Mouse (Mus musculus): ENCODE results near the gene Gbx2. TPM values are rescaled to one million over a fixed set of nuclear protein-coding genes. Genes with fewer than 3 reads are reported as not detected.

Gbx2 gene
- 0.12 and 0.27 TPM in 2 replicates for polyA plus RNA-seq (2014; fragmentation: Nextera tagmentation; extraction: Ambion mirVana)

DNA sequence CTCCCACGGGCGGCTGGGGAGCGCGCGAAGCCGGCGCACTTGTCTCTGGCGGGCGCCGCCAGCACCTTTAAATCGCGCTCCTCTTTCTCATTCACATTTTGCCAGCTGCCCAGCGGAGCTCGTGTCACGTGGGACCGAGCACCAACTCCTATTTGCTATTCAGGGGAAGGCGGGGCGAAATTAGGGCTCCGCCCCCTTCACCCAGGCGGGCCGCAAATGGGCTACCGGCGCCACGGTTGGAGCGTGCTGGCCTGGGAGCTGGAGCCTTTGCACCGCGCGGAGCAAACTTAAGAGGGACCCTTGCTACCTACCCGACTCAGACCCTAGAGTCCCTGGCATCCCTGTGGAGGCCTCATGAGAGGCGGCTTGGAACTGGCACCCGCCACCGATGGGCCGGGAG lies at the start of gene Gbx2:
Gene Gbx2 (minus strand): TSS at position 60 of the 400 bp plus-strand sequence.
- Histone ChIP-seq H3K27ac (replicated peaks in 1 of 2; ENCODE audit: control insufficient read depth in 1 of 2, insufficient read depth in 1 of 2, low read depth in 2 of 2, low read length in 2 of 2) (no peak within 1 kb of the TSS; a peak in 1 of 4 replicates), H3K27me3 (ENCODE audit: control insufficient read depth, insufficient read depth, low read length) (peaks cover 100% of the 10 kb centered on the region), H3K36me3 (ENCODE audit: control insufficient read depth, insufficient read depth, low read length) (no peaks in the 10 kb centered on the region), H3K9ac (ENCODE audit: low read length) (no peak within 1 kb of the TSS), H3K4me1 (ENCODE audit: control insufficient read depth in 2 of 2, insufficient read depth in 2 of 2, low read length in 2 of 2) (peaks cover 4 to 30% of the 10 kb centered on the region in 2 experiments; a peak in 3 of 4 replicates), H3K9me3 (ENCODE audit: control insufficient read depth, low read length) (no peaks in the 10 kb centered on the region), H3K4me3 (ENCODE audit: control insufficient read depth in 1 of 2, insufficient read depth in 1 of 2, low read depth in 1 of 2, low read length in 2 of 2) (peak within 1 kb of the TSS; percentile 49 to 51), H3K4me2 (ENCODE audit: low read length) (peak within 1 kb of the TSS; percentile 82)
- ATAC-seq (ENCODE audit: insufficient number of reproducible peaks, insufficient read depth, low FRiP score, low read depth): peak; percentile 55
- WGBS: 2% methylated on average over 33 of the region's 33 CpGs

DNA sequence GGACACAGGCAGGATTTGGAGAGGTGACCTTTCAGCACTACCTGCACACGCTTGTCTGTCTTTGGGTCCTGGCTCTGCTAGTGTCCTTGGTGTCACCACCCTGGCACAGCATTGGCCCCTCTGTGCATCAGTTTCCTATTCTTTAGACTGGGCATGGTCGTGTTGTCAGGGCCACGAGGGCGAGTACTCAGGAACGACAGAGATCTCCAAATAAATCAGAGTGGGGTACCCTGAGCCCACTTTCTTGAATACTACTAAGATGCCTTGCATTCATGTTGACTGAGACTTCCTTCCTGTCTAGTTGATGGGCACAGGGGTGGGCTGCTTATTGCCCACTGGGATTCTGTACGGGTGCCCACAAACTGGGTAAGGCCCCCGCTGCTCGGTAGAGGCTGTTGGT lies 46.3 kb upstream of the Gbx2 start:
- no peaks in the 10 kb centered on the region for H3K9me3 ChIP-seq (ENCODE audit: control insufficient read depth, low read length)
- H3K4me2 ChIP-seq (ENCODE audit: low read length): no peak overlapping the region
- no peak overlapping the region for H3K4me3 ChIP-seq (ENCODE audit: control insufficient read depth in 1 of 2, insufficient read depth in 1 of 2, low read depth in 1 of 2, low read length in 2 of 2)
- H3K9ac ChIP-seq (ENCODE audit: low read length): no peak overlapping the region
- no peak for ATAC-seq (ENCODE audit: insufficient number of reproducible peaks, insufficient read depth, low FRiP score, low read depth)
- H3K27me3 ChIP-seq (ENCODE audit: control insufficient read depth, insufficient read depth, low read length): no peaks in the 10 kb centered on the region
- H3K27ac ChIP-seq (replicated peaks in 1 of 2; ENCODE audit: control insufficient read depth in 1 of 2, insufficient read depth in 1 of 2, low read depth in 2 of 2, low read length in 2 of 2): no peak overlapping the region
- 87% methylated on average over 8 of the region's 8 CpGs for WGBS
- no peaks in the 10 kb centered on the region for H3K36me3 ChIP-seq (ENCODE audit: control insufficient read depth, insufficient read depth, low read length)
- H3K4me1 ChIP-seq (ENCODE audit: control insufficient read depth in 2 of 2, insufficient read depth in 2 of 2, low read length in 2 of 2): 0 out of 4 replicates have a peak, but pooled peaks cover 0 to 5% of the 10 kb centered on the region in 2 experiments

DNA sequence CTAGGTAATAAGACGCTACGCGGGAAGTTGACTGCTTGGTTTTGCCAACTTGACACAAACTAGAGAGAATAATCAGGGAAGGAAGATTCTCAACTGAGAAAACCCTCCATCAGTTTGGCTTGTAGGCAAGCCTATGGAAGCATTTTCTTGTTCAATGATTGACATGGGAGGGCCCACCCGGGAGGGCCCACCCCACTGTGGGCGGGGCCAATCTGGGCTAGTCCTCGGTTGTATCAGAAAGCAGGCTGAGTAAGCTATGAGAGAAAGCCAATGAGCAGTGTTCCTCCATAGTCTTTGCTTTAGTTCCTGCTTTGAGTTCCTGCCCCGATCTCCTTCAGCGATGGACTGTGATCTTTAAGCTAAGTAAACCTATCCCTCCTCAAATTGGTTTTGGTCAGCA lies 45.4 kb upstream of the Gbx2 start:
- Histone ChIP-seq H3K36me3 (ENCODE audit: control insufficient read depth, insufficient read depth, low read length) (no peaks in the 10 kb centered on the region), H3K4me1 (ENCODE audit: control insufficient read depth in 2 of 2, insufficient read depth in 2 of 2, low read length in 2 of 2) (0 out of 4 replicates have a peak, but pooled peaks cover 0 to 5% of the 10 kb centered on the region in 2 experiments), H3K9me3 (ENCODE audit: control insufficient read depth, low read length) (no peaks in the 10 kb centered on the region), H3K4me2 (ENCODE audit: low read length) (no peak overlapping the region), H3K27me3 (ENCODE audit: control insufficient read depth, insufficient read depth, low read length) (peaks cover 2% of the 10 kb centered on the region), H3K27ac (replicated peaks in 1 of 2; ENCODE audit: control insufficient read depth in 1 of 2, insufficient read depth in 1 of 2, low read depth in 2 of 2, low read length in 2 of 2) (no peak overlapping the region), H3K4me3 (ENCODE audit: control insufficient read depth in 1 of 2, insufficient read depth in 1 of 2, low read depth in 1 of 2, low read length in 2 of 2) (no peak overlapping the region), H3K9ac (ENCODE audit: low read length) (no peak overlapping the region)
- 74% methylated on average over 8 of the region's 8 CpGs for WGBS
- no peak for ATAC-seq (ENCODE audit: insufficient number of reproducible peaks, insufficient read depth, low FRiP score, low read depth)

DNA sequence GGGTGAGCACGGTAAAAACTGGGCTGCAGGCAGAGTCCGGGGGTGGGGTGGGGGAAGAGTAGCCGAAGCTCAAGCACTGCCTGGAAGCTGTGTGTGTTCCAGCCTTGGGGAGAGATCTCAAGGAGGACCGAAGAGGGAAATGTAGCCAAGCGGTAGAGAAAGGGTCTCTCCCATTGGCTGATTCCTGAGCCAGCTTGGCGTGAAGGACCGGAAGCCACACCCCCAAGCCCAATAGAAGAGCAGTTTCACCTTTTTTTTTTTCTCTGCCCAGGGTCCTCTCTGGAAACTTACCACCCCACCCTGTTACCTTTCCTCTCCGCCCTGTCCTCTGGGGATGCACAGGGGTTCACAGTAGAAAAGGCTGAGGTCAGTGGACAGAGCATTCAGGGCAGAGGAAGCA lies 43.6 kb upstream of the Gbx2 start:
- no peak for ATAC-seq (ENCODE audit: insufficient number of reproducible peaks, insufficient read depth, low FRiP score, low read depth)
- WGBS: 71% methylated on average over 8 of the region's 8 CpGs

DNA sequence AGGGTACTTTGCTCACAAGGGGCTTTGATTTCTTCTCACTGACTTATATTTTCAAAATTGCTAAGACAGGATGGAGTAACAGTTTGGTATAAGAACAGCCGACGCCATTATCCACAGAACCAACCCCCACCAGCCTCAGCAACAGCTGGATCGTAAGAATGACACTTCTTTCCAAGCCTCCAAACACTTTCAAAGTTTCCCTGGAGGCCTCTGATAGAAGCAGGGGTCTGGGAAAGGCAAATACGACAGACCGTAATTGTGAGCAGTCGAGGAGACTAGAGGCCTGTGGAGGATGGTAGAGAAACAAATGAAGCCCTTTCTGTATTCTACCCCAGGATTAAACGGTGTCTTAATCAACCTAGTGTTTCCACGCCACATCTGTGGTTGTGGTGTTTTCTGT lies 40.9 kb upstream of the Gbx2 start:
- 63% methylated on average over 8 of the region's 8 CpGs for WGBS
- ATAC-seq (ENCODE audit: insufficient number of reproducible peaks, insufficient read depth, low FRiP score, low read depth): no peak
- peaks cover 48% of the 10 kb centered on the region for H3K27me3 ChIP-seq (ENCODE audit: control insufficient read depth, insufficient read depth, low read length)

More for the DNA sequence above, 43.6 kb upstream of the Gbx2 start:
- peaks cover 21% of the 10 kb centered on the region for H3K27me3 ChIP-seq (ENCODE audit: control insufficient read depth, insufficient read depth, low read length)
- no peaks in the 10 kb centered on the region for H3K36me3 ChIP-seq (ENCODE audit: control insufficient read depth, insufficient read depth, low read length)
- H3K27ac ChIP-seq (replicated peaks in 1 of 2; ENCODE audit: control insufficient read depth in 1 of 2, insufficient read depth in 1 of 2, low read depth in 2 of 2, low read length in 2 of 2): no peak overlapping the region
- no peaks in the 10 kb centered on the region for H3K9me3 ChIP-seq (ENCODE audit: control insufficient read depth, low read length)
- H3K4me1 ChIP-seq (ENCODE audit: control insufficient read depth in 2 of 2, insufficient read depth in 2 of 2, low read length in 2 of 2): no peaks in the 10 kb centered on the region
- H3K4me3 ChIP-seq (ENCODE audit: control insufficient read depth in 1 of 2, insufficient read depth in 1 of 2, low read depth in 1 of 2, low read length in 2 of 2): no peak overlapping the region
- no peak overlapping the region for H3K9ac ChIP-seq (ENCODE audit: low read length)
- H3K4me2 ChIP-seq (ENCODE audit: low read length): no peak overlapping the region

DNA sequence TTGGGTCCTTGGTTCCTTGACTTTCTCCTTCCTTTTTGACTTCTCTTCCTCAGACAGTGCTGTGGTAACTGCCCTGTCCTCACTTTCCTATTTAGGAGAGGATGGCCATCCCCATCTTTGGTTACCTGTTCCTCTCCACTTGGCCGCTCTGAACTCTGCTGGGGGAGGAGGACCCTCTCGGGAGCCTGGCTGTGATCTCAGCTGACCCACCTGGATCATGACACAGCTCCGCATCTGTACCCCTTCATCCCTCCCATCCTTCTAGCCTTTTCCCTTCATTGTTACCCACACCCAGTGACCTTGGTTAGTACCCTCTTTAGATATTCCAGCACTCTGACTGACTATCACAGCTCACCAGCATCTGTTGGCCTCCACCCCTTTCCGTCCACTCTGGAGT lies 38.7 kb upstream of the Gbx2 start:
- no peak overlapping the region for H3K27ac ChIP-seq (replicated peaks in 1 of 2; ENCODE audit: control insufficient read depth in 1 of 2, insufficient read depth in 1 of 2, low read depth in 2 of 2, low read length in 2 of 2)
- peaks cover 50% of the 10 kb centered on the region for H3K27me3 ChIP-seq (ENCODE audit: control insufficient read depth, insufficient read depth, low read length)
- 0 out of 4 replicates have a peak, but pooled peaks cover 0 to 3% of the 10 kb centered on the region in 2 experiments for H3K4me1 ChIP-seq (ENCODE audit: control insufficient read depth in 2 of 2, insufficient read depth in 2 of 2, low read length in 2 of 2)
- no peak overlapping the region for H3K4me3 ChIP-seq (ENCODE audit: control insufficient read depth in 1 of 2, insufficient read depth in 1 of 2, low read depth in 1 of 2, low read length in 2 of 2)
- H3K36me3 ChIP-seq (ENCODE audit: control insufficient read depth, insufficient read depth, low read length): no peaks in the 10 kb centered on the region
- no peaks in the 10 kb centered on the region for H3K9me3 ChIP-seq (ENCODE audit: control insufficient read depth, low read length)
- H3K9ac ChIP-seq (ENCODE audit: low read length): no peak overlapping the region
- ATAC-seq (ENCODE audit: insufficient number of reproducible peaks, insufficient read depth, low FRiP score, low read depth): no peak
- WGBS: 79% methylated on average over 4 of the region's 4 CpGs
- H3K4me2 ChIP-seq (ENCODE audit: low read length): no peak overlapping the region

More for the DNA sequence above, 40.9 kb upstream of the Gbx2 start:
- H3K9ac ChIP-seq (ENCODE audit: low read length): no peak overlapping the region
- H3K4me3 ChIP-seq (ENCODE audit: control insufficient read depth in 1 of 2, insufficient read depth in 1 of 2, low read depth in 1 of 2, low read length in 2 of 2): no peak overlapping the region
- H3K9me3 ChIP-seq (ENCODE audit: control insufficient read depth, low read length): no peaks in the 10 kb centered on the region
- H3K27ac ChIP-seq (replicated peaks in 1 of 2; ENCODE audit: control insufficient read depth in 1 of 2, insufficient read depth in 1 of 2, low read depth in 2 of 2, low read length in 2 of 2): no peak overlapping the region
- H3K4me2 ChIP-seq (ENCODE audit: low read length): no peak overlapping the region
- H3K4me1 ChIP-seq (ENCODE audit: control insufficient read depth in 2 of 2, insufficient read depth in 2 of 2, low read length in 2 of 2): 0 out of 4 replicates have a peak, but pooled peaks cover 0 to 3% of the 10 kb centered on the region in 2 experiments
- no peaks in the 10 kb centered on the region for H3K36me3 ChIP-seq (ENCODE audit: control insufficient read depth, insufficient read depth, low read length)

DNA sequence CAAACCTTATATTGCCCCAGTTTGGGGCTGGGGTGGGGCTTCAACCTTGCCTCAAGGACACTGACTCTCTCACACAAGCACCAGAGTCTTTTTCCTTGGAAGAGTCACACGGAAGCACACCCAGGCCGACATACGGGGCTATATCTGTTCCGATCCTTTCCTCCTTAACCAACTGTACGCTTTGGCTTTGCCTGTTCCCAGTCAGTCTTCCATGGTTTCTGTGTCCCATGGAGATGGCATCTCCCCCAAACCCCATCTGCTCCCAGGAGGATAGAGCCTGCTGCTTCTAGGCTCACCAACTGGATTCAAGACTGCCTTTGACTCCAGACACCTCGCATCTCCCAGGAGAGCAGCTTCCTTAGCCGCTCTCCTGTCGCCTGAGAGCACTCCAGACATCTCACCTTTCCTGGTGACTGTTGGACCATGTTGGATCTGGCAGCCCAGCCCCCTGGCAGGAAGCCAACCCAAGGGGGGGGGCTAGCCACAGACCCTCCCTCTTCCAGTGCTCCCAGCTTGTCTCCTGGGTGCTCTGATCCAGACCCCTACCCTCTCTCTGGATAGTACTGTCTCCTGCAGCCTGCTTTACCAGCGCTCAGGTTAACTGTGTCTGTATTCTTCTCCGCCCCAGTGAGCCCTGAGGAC lies 38.2 kb upstream of the Gbx2 start:
- ATAC-seq (ENCODE audit: insufficient number of reproducible peaks, insufficient read depth, low FRiP score, low read depth): no peak
- H3K9me3 ChIP-seq (ENCODE audit: control insufficient read depth, low read length): no peaks in the 10 kb centered on the region
- H3K36me3 ChIP-seq (ENCODE audit: control insufficient read depth, insufficient read depth, low read length): no peaks in the 10 kb centered on the region
- 41% methylated on average over 10 of the region's 10 CpGs for WGBS
- H3K9ac ChIP-seq (ENCODE audit: low read length): no peak overlapping the region
- 0 out of 4 replicates have a peak, but pooled peaks cover 0 to 3% of the 10 kb centered on the region in 2 experiments for H3K4me1 ChIP-seq (ENCODE audit: control insufficient read depth in 2 of 2, insufficient read depth in 2 of 2, low read length in 2 of 2)
- no peak overlapping the region for H3K27ac ChIP-seq (replicated peaks in 1 of 2; ENCODE audit: control insufficient read depth in 1 of 2, insufficient read depth in 1 of 2, low read depth in 2 of 2, low read length in 2 of 2)
- peaks cover 52% of the 10 kb centered on the region for H3K27me3 ChIP-seq (ENCODE audit: control insufficient read depth, insufficient read depth, low read length)
- H3K4me3 ChIP-seq (ENCODE audit: control insufficient read depth in 1 of 2, insufficient read depth in 1 of 2, low read depth in 1 of 2, low read length in 2 of 2): peak overlapping the region in 1 of 2 experiments; percentile 67; a peak in 2 of 4 replicates
- peak overlapping the region; percentile 89 for H3K4me2 ChIP-seq (ENCODE audit: low read length)

Measured in heart, embryonic 14.5 days (tissue).